Mouse (Mus musculus): ENCODE results near the gene Pip4k2b.
A peak's percentile ranks its signal among the peaks of the same experiment; 100 is the strongest.
"Not testable (repeated sequence)": the region's sequence is repeated elsewhere in the genome, so short reads cannot be mapped to it uniquely, and the experiment has no call there.

Pip4k2b gene

DNA sequence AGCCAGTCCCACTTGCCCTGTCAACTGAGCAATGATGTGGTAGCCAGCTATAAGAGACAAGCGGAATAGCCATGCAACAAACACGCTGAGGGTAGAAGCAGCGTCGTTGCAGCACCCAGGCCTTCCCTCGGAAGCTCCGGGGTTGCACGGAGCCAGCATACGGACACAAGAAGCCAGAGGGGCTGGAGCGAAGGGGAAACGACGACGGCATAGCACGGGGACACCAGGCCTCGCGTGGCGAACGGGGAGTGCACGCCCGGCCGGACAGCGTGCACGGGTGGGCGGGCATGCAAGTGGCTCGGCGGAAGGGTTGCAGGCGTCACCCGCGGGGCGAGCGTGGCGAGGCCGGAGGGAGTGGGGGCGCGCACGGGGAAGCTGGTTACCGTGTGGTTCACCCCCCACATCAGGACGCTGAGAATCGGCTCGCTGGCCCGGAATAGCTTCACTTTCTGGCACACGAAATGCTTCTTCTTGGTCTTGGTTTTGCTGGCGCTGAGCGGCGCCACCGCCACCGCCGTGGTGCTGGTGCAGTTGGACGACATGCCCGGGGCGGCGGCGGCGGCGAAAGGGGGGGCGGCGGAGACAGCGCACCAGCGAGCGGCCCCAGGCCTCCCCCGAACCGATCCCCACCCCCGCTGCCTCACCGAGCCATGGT, at the start of gene Pip4k2b:
Pip4k2b (minus strand) TSS at position 642 of the 655 bp plus-strand sequence.
- no peak for DNase-seq (ENCODE audit: low read depth, low spot score)

DNA sequence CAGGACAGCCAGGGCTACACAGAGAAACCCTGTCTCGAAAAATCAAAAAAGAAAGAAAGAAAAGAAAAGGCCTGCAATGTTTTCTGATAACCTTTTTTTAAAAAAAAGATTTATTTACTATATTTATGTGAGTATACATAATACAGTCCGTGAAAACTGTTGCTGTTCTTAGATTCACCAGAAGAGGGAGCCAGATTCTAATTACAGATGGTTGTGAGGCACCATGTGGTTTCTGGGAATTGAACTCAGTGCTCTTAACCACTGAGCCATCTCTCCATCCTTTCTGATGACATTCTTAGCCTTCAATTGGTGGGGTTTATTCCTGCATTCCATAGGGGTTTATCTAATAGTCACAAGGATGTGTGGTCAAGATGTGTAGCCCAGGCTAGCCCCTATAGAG, 48.7 kb upstream of the Pip4k2b start:
- no peak for DNase-seq (ENCODE audit: low read depth, low spot score)

DNA sequence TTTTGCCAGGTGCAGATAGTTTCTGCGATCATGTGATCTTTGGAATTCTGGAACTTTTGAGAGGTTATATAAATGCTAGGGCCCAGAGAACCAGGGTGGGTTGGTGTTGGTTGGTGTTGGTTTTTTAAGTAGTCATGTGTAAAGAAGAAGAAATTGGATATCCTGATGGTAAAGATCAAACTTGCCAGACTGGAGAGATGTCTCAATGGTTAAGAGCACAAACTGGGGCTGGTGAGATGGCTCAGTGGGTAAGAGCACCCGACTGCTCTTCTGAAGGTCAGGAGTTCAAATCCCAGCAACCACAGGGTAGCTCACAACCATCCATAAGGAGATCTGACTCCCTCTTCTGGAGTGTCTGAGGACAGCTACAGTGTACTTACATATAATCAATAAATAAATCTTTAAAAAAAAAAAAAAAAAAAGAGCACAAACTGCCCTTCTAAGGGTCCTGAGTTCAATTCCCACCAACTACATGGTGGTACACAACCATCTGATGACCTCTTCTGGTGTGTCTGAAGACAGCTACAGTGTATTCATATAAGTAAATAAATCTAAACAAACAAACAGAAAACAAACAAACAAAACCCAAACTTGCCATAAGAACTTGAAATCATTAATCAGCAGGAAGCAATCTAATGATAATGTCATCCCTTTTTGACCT, 46.4 kb upstream of the Pip4k2b start:
- not testable (repeated sequence) for DNase-seq (ENCODE audit: low read depth, low spot score)

DNA sequence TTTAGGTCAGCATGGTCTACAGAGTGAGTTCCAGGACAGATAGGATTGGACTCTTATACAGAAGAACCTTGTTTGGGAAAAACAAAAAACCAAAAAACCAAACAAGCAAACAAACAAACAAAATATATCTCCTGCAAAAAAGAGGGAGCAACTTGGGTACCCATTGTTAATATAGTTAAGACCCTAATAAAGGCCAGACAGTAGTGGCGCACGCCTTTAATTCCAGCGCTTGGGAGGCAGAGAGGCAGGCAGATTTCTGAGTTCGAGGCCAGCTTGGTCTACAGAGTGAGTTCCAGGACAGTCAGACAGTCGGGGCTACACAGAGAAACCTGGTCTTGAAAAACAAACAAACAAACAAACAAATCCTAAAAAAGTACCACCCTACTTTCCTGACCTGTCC, 45.2 kb upstream of the Pip4k2b start:
- no peak for DNase-seq (ENCODE audit: low read depth, low spot score)

DNA sequence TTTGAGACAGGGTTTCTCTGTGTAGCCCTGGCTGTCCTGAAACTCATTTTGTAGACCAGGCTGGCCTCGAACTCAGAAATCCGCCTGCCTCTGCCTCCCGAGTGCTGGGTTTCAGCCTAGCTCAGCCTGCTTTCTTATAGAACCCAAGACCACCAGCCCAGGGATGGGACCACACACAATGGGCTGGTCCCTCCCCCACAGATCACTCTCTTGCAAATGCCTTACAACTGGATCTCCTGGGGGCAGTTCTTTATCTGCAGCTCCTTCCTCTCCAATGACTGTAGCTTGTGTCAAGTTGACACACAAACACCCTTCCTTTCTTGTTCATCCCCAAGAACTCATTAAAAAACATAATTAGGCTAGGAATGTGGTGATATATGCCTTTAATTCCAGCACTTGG, 43.5 kb upstream of the Pip4k2b start:
- no peak for DNase-seq (ENCODE audit: low read depth, low spot score)

DNA sequence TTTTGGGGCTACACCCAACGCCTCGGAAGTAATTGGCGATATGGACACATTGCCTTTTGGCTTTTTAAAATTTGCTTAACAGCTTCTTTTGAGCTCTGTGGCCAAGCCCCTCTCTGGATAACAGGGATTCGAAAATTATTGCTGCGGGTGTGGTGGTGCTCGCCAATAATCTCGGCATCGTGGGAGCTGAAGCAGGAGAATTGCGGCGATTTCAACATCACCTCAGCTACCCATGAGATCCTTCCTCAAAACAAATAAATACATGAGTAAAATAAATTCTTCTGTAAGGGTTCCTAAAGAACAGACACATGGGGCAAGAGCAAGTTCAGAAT, 38.0 kb upstream of the Pip4k2b start:
- no peak for DNase-seq (ENCODE audit: low read depth, low spot score)

DNA sequence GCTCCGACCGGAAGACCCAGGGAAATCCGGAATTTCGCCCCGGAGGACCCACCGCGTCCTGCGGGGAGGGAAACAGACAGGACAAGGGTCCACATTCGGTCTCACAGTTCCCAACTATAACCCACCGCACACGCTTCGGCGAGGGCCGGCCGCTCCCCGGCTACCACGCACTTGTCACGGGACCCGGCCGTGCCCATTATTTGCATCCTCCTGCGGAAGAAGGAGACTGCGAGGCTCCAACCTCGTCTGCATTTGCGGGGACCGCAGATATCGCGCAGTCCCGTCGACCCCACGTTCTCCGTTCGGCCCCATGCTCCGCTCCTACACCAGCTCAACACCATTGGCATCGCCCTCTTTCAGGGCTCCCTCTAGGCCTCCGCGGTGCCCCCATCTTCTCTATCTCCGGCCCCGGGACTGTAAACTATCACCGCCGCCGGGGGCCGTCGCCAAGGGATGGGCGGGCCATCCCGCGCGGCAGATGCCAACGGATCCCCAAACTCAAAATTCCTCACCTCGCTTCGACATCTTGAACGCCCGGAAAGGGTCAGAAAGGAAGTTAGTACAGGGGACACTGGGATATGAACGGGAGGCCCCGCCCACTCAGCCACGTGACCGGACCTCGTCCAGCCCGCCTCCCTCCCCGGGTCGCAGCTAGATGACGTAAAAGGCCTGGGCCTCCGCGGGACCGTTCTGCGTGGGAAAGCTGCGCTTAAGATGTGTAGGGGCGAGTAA, 37.5 kb upstream of the Pip4k2b start, which contains the start of gene Rpl23:
Rpl23 (minus strand) TSS at position 606 of the 732 bp plus-strand sequence.
- peak; percentile 97 for DNase-seq (ENCODE audit: low read depth, low spot score)

DNA sequence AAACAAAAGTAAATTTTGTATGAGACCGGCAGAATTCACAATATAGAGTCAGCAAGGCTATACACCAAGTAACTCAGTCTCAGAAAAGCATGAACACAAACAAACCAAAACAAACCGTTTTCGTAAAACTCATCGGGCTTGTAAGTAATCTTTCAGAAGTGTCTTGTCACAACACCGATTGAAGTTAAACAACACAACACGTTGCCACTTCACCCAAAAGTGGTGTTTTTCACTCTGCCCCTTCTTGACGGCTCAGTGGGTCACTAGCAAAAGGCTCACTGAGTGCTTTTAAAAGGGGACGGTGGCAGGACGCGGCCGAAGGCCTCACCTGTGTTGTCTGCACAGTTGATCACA, 37.0 kb upstream of the Pip4k2b start:
- DNase-seq (ENCODE audit: low read depth, low spot score), result no peak

DNA sequence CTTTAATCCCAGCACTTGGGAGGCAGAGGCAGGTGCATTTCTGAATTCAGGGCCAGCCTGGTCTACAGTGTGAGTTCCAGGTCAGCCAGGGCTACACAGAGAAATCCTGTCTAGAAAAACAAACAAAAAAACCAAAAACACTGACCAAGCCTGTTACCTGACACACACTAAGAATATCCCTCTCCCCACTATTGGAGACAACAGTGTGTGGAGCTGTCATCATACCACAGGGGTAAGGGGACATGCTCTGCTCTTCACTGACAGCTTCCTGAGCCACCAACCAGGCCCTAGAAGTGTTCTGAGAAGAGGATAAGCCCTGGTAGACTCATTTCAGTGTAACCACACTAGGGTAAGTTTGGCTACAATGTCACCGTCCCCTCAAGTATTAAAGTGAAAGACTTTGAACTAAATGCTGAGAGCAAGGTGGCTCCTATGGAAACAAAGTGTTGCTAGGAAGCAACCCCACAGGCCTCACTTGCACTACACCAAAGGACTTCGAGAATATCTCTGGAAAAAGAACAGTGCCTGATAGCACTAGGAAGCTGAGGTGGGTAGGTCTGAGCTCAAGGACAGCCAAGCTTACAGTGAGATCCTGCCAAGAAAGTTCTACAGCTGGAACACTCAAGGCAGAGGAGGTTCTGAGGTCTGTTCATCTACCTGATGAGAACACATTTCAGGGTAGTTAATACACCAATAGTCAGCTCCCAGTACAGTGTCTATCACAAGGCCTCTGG, 35.6 kb upstream of the Pip4k2b start:
- no peak for DNase-seq (ENCODE audit: low read depth, low spot score)

DNA sequence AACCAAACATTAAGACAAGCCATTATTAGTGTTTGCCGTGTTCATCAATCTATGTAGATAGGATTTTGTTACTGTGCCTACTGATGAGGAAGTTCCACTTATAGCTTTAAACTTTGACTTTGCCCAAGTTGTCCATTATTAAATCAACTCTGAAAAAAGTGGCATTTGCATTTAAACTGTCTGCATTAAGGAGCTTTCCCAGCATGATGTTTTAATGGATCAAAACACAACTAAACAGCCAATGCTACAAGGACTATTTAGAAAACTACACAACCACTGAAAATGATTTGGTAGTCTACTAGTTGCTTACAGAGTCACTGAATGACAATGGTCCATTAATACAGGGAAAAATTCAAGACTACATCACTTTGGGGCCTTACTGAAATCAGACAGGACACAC, 34.4 kb upstream of the Pip4k2b start:
- no peak for DNase-seq (ENCODE audit: low read depth, low spot score)

DNA sequence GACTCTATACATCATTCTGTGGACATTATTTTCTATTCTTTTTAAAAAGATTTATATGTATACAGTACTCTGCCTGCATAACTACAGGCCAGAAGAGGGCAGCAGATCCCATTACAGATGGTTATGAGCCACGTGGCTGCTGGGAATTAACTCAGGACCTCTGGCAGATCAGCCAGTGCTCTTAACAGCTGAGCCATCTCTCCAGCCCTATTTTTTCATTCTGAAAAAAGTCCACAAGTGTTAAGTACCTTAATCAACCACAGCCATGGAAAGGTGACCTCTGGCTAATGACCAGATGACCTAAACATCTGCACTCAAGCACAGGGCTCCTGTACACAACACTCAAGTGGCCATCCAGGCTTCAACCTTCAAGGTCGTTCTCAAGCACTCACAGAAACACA, 32.6 kb upstream of the Pip4k2b start:
- DNase-seq (ENCODE audit: low read depth, low spot score), result no peak

DNA sequence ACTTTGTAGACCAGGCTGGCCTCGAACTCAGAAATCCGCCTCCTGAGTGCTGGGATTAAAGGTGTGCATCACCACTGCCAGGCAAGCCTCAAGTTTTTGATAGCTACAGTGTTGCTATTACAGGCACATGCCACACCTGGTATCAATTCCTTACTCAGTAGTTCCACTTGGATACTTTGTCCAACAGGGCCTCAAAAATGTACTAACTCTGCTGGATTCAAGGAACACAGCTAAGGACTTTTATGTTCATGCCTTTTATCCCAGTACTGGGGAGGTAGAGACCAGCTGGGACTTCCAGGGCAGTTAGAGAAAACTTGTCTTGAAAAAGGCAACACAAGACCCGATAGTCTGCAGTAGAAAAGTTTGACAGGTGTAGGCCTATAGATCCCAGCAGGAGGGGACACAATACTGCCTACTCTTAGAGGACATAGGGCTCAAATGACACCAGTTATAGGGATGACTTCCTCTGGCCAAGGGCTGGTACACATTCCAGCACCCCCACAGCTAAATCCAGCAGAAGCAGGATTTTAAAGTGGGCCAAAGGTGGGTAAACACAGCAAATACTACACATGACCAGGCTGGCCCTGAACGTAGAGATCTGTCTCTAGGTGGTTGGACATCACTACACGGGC, 32.1 kb upstream of the Pip4k2b start:
- no peak for DNase-seq (ENCODE audit: low read depth, low spot score)

DNA sequence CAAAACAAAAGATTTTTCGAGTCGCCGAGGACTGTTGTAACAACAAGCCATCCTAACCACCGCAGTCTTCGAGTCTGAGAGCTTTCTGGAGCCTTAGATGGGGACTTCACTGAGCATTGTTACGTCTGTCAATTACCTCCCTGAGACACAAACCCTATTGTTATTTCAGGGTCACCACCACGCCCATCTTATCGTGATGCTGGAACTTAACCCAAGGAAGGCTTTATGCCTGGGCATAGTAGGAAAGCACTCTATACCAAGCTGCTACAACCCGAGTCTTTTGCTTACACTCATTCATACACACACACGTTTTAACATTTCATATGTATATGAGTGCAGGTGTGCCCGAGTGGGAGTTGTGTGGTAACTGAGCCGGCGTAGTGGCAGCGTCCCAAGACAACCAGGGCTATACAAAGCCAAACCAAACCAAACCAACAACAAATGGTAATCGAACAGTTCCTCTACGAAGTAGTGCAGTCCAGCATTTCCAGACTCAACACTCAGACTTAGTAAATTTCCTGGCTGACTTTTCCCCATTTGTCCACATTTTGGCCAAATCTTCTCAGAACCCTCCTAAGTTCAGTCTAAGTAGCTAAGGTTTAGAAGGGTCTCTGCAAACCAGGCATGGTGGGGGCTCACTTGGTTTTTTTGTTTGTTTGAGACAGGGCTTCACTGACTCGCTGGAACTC, 31.4 kb upstream of the Pip4k2b start, which contains the start of gene 1700001P01Rik:
1700001P01Rik (minus strand) TSS at position 111 of the 689 bp plus-strand sequence.
- no peak for DNase-seq (ENCODE audit: low read depth, low spot score)

DNA sequence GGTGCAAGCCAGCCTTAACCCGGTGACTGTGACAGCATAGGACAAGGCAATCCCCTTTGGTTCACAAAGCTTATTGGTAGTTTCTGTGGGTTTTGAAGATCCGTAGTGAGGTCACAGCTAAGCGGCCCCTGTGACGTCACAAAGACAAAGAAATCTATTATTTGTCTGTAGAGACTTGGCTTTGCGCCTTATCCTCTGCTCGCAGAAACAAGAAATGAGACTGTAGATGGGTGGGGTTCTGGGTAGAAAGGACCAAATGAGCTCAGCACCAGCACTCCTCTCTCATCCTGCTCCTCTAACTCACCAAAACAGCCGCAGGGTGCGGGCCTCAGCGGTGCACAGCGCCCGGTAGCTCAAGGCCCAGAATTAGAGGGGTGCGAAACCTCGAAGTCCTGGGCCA, 30.7 kb upstream of the Pip4k2b start:
- no peak for DNase-seq (ENCODE audit: low read depth, low spot score)

DNA sequence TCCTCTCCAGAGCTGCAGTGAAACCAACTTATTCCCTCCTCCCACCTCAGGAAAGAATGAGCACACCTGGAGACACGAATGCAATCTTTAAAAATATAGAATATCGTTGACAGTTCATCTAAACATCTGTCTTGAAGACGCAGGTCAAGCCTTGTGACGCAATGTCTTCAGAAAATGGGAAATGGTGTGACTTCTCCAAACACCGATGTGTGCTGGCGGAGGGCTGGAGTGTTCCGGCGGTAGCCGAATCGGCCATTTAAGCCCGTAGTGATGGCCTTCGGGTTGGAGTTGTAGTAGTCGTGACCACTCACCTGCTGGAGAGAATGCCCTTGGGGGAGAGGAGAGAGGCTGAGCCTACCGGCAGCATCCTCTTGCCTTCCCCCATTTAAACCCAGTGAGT, 26.9 kb upstream of the Pip4k2b start:
- no peak for DNase-seq (ENCODE audit: low read depth, low spot score)

DNA sequence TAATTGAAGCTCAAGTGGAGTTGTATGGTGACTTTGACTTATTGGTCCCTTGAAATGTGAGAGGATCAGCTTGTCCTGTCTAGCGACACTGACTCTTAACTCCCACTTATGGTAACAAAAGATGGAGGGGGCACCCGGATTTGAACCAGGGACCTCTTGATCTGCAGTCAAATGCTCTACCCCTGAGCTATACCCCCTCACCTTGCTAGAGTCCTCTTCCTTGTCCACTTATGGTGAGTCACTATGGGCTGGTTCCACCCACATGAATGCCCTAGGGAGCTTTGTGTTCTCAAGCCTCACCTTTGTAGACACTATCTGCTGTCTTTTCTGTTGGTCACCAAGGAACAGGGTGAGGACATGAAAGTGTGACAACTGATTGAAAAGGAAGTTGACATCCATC, 25.2 kb upstream of the Pip4k2b start:
- no peak for DNase-seq (ENCODE audit: low read depth, low spot score)

DNA sequence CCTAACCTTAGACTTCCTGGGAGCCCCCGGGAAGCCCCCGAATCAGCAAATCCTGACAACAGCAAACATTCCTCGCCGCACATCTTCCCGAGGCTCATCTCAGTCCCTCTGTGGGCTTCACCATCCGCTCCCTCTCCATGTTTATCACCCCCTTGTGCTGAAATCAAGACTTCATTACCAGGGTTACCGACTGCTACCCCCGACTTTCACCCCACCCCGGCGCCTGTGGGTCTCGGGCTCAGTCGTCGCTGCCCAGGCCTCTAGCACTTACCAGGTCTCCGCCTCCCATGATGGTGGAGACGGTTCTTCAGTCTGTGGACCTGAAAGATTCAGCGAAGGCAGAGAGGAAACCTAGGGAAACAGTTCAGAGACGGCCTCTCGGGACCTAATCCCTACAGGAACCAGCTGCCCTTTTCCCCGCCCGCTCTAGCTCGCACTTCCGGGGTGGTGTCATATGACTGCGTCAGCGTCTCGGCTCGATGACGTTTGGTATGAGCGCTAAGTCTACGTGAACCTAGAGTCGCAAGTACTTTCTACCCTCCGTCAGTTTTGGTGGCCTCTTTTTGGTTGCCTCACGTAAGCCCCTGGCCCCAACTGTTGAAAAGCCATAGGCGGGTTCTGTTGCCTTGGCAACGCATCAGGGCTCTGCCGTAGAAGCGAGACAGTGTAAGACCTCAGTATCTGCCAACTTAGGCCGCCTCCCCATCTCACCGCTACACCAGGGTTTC, 21.8 kb upstream of the Pip4k2b start, which contains the start of gene Cwc25:
Cwc25 (minus strand) TSS at position 403 of the 728 bp plus-strand sequence.
- DNase-seq (ENCODE audit: low read depth, low spot score), result peak; percentile 94

DNA sequence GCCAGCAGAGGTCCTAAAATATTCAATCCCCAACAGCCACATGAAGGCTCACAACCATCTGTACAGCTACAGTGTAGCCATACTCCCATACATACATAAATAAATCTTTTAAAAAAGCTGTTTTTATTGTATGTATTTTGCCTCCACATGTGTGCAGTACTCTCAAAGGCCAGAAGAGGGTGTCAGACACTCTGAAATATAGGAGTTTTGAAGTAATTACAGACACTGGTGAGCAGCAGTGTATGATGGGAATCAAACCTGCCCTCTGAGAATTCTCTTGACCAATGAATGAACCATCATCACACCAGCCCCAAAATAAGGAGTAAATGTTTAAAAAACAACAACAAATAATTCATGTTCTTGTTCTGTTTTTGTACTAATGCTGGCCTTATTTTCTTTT, 17.1 kb upstream of the Pip4k2b start:
- DNase-seq (ENCODE audit: low read depth, low spot score), result no peak

DNA sequence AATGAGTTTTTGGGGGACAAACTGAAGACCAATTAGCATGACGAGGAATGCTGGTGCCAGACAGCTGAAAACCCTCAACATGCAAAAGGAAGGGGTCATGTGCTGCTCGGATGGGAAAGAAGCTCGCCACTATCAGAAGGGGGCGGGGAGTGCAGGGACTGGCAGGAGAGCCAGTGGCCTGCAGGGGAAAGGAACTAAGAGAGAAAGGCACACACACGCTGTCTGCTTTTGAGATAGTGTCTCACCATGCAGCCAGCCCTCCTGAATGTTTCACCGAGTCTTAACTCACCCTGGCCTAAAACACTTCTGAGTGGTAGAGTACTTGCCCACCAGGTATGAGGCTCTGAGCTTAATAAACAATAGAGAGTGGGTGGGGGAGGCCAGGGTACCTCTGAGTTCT, 14.4 kb upstream of the Pip4k2b start:
- DNase-seq (ENCODE audit: low read depth, low spot score), result no peak

DNA sequence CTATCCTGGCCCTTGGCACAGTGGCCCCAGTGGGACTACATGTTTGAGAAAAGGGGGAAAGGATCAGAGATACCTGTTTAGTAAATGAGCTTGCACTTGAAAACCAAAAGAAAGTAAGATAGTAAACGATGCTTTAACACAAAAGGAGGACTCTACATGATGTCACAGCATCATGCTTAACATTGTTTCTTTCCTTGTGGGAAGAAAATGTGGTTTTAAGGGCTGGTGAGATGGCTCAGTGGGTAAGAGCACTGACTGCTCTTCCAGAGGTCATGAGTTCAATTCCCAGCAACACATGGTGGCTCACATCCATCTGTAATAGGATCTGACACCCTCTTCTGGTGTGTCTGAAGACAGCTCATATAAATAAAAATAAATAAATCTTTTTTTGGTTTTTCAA, 13.6 kb upstream of the Pip4k2b start:
- DNase-seq (ENCODE audit: low read depth, low spot score), result no peak
